Mouse (Mus musculus) forebrain, embryonic 11.5 days (tissue): ENCODE measurements around the gene Dnpep. TPM values are rescaled to one million over a fixed set of nuclear protein-coding genes. Genes with fewer than 3 reads are reported as not detected.

Experiments used
- ATAC-seq: fragments of 200-750 bp; cut with Nextera tagmentation; replicated peaks from 2 replicates; pipeline ENCODE4 v1.8.0; 2017; ENCODE audit warnings: moderate TSS enrichment; ENCODE audit not compliant: low FRiP score
- DNase-seq: peaks from one replicate; pipeline ENCODE4 v3.0.0-alpha.2; 2017; ENCODE audit warnings: low spot score
- H3K27ac ChIP-seq: fragments of 300-500 bp; sonication (generic); 2 replicates; pipeline ENCODE4 v1.5.1; 2014; ENCODE audit warnings: low read depth, low read length
- H3K27me3 ChIP-seq: fragments of 300-500 bp; sonication (generic); 2 replicates; pipeline ENCODE4 v1.6.1; 2014; ENCODE audit warnings: mild to moderate bottlenecking, low read length, mixed read lengths; ENCODE audit not compliant: control insufficient read depth, insufficient read depth
- H3K36me3 ChIP-seq: fragments of 300-500 bp; sonication (generic); 2 replicates; pipeline ENCODE4 v1.6.1; 2014; ENCODE audit warnings: mild to moderate bottlenecking, low read length, moderate library complexity, mixed read lengths; ENCODE audit not compliant: control insufficient read depth, insufficient read depth
- H3K4me1 ChIP-seq: fragments of 300-500 bp; sonication (generic); replicated peaks from 2 replicates; pipeline ENCODE4 v1.6.1; 2014; ENCODE audit warnings: low read length, mixed read lengths; ENCODE audit not compliant: control insufficient read depth, insufficient read depth
- H3K4me2 ChIP-seq: fragments of 300-500 bp; sonication (generic); 2 replicates; pipeline ENCODE4 v1.6.1; 2014; ENCODE audit warnings: low read depth, mild to moderate bottlenecking, low read length, moderate library complexity, mixed read lengths; ENCODE audit not compliant: severe bottlenecking
- H3K4me3 ChIP-seq: fragments of 300-500 bp; sonication (generic); 2 replicates; pipeline ENCODE4 v1.5.1; 2014; ENCODE audit warnings: low read depth, low read length
- H3K9ac ChIP-seq: fragments of 300-500 bp; sonication (generic); 2 replicates; pipeline ENCODE4 v1.6.1; 2014; ENCODE audit warnings: low read length
- H3K9me3 ChIP-seq: fragments of 300-500 bp; sonication (generic); 2 replicates; pipeline ENCODE4 v1.6.1; 2016; ENCODE audit warnings: low read length, mixed read lengths; ENCODE audit not compliant: control insufficient read depth
- WGBS: fragments of 180-500 bp; shearing (Covaris S2); extraction: QIAGEN DNeasy Blood & Tissue Kit; methylation state at CpG from one replicate; pipeline ENCODE4 v1.1.7; 2014; 5-methylcytosine and 5-hydroxymethylcytosine counted together
- polyA plus RNA-seq: library from polyadenylated mRNA; unstranded; fragments of >200 nt; fragmentation: Nextera tagmentation; extraction: Ambion mirVana; gene quantifications from 2 replicates; pipeline ENCODE4 v1.2.1, GENCODE M21; 2014

The Dnpep gene
- polyA plus RNA-seq, 1 experiment from 2014 or later = 125 TPM

GRCm38 (mm10) chr1:75262969-75263951 lies 54.5 kb downstream of the Dnpep start:
- peak; percentile 51; the same call in 1 of the 2 replicates for ATAC-seq
- H3K27ac ChIP-seq = no peak overlapping the region
- no peaks in the 10 kb centered on the region for H3K9me3 ChIP-seq
- no peak overlapping the region for H3K9ac ChIP-seq
- no peaks in the 10 kb centered on the region for H3K4me1 ChIP-seq
- 1% methylated on average over 40 of the region's 40 CpGs for WGBS
- peak; percentile 83 for DNase-seq
- H3K27me3 ChIP-seq = peaks cover 26% of the 10 kb centered on the region
- H3K4me2 ChIP-seq = peak overlapping the region; percentile 64
- H3K36me3 ChIP-seq = no peaks in the 10 kb centered on the region
- H3K4me3 ChIP-seq = peak overlapping the region; percentile 31

- Histone ChIP-seq H3K9ac (no peak overlapping the region), H3K9me3 (no peaks in the 10 kb centered on the region), H3K27me3 (peaks cover 26% of the 10 kb centered on the region), H3K4me2 (no peak overlapping the region), H3K4me3 (no peak overlapping the region), H3K36me3 (no peaks in the 10 kb centered on the region), H3K27ac (no peak overlapping the region), H3K4me1 (no peaks in the 10 kb centered on the region)
- ATAC-seq = no peak
- DNase-seq = no peak
Measured at GRCm38 (mm10) chr1:75261278-75261677, 56.5 kb downstream of the Dnpep start.

Other genes starting within 250 kb of the Dnpep start
- 9.1 and 12.7 TPM in 2 replicates for gene Nhej1, start 192.8 kb downstream of the Dnpep start, polyA plus RNA-seq
- gene Slc23a3, start 184.1 kb downstream of the Dnpep start, polyA plus RNA-seq = 0.15 TPM in 1 of 2 replicates, not detected in the other
- 48.4 and 49.1 TPM in 2 replicates for gene Cnppd1, start 175.3 kb downstream of the Dnpep start, polyA plus RNA-seq
- gene Retreg2, start 175.2 kb downstream of the Dnpep start, polyA plus RNA-seq = 58.9 and 65.6 TPM in 2 replicates
- 27.9 and 31.7 TPM in 2 replicates for gene Zfand2b, start 149.3 kb downstream of the Dnpep start, polyA plus RNA-seq
- 27.4 and 30.2 TPM in 2 replicates for gene Abcb6, start 137.6 kb downstream of the Dnpep start, polyA plus RNA-seq
- gene Ankzf1, start 125.8 kb downstream of the Dnpep start, polyA plus RNA-seq = 18.9 and 19.0 TPM in 2 replicates
- 19.6 and 23.5 TPM in 2 replicates for gene Atg9a, start 125.8 kb downstream of the Dnpep start, polyA plus RNA-seq
- 18.5 and 20.9 TPM in 2 replicates for gene Glb1l, start 107.2 kb downstream of the Dnpep start, polyA plus RNA-seq
- 111 and 127 TPM in 2 replicates for gene Stk16, start 107.2 kb downstream of the Dnpep start, polyA plus RNA-seq
- 11.4 and 12.9 TPM in 2 replicates for gene Tuba4a, start 98.1 kb downstream of the Dnpep start, polyA plus RNA-seq
- gene A630095N17Rik, start 85.9 kb downstream of the Dnpep start, polyA plus RNA-seq = not detected in 2 replicates
- gene Dnajb2, start 81.6 kb downstream of the Dnpep start, polyA plus RNA-seq = 22.2 and 22.6 TPM in 2 replicates
- 3.7 and 4.3 TPM in 2 replicates for gene Ptprn, start 53.5 kb downstream of the Dnpep start, polyA plus RNA-seq
- 14.9 and 15.8 TPM in 2 replicates for gene Resp18, start 39.6 kb downstream of the Dnpep start, polyA plus RNA-seq
- gene Des, start 42.3 kb upstream of the Dnpep start, polyA plus RNA-seq = 0.86 and 1.5 TPM in 2 replicates
- 14.1 and 16.0 TPM in 2 replicates for gene Speg, start 57.3 kb upstream of the Dnpep start, polyA plus RNA-seq
- gene Gmppa, start 117.9 kb upstream of the Dnpep start, polyA plus RNA-seq = 46.3 and 47.2 TPM in 2 replicates
- gene Asic4, start 132.4 kb upstream of the Dnpep start, polyA plus RNA-seq = 0.61 TPM in 2 replicates
- gene Chpf, start 161.3 kb upstream of the Dnpep start, polyA plus RNA-seq = 21.3 and 23.3 TPM in 2 replicates
- gene Tmem198, start 161.5 kb upstream of the Dnpep start, polyA plus RNA-seq = 8.9 and 9.4 TPM in 2 replicates
- 42.6 and 44.7 TPM in 2 replicates for gene Obsl1, start 188.5 kb upstream of the Dnpep start, polyA plus RNA-seq
- gene Inha, start 189.1 kb upstream of the Dnpep start, polyA plus RNA-seq = 1.3 and 2.4 TPM in 2 replicates
- 23.9 and 27.6 TPM in 2 replicates for gene Stk11ip, start 203.5 kb upstream of the Dnpep start, polyA plus RNA-seq
- gene Slc4a3, start 228.3 kb upstream of the Dnpep start, polyA plus RNA-seq = 13.3 and 15.7 TPM in 2 replicates